Mouse (Mus musculus): ENCODE results near the gene Serpina9.
"Not testable (repeated sequence)": the region's sequence is repeated elsewhere in the genome, so short reads cannot be mapped to it uniquely, and the experiment has no call there.

The Serpina9 gene

GRCm38 (mm10) chr12:103992945-103993344 is 20.6 kb downstream of the Serpina9 start:
- in situ Hi-C loops (cut with MboI, MseI) = loop anchor here (5.0 kb wide), 1 partner anchor 419 kb away; no protein-coding TSS in a partner anchor

GRCm38 (mm10) chr12:103989857-103990256 is 23.7 kb downstream of the Serpina9 start, which contains the start of gene Serpina11:
Serpina11 (minus strand) TSS chr12:103989957.
- in situ Hi-C loops (cut with MboI, MseI) = loop anchor here (5.0 kb wide), 2 partner anchors 82 to 422 kb away; no protein-coding TSS in a partner anchor

- in situ Hi-C loops (cut with MboI, MseI) = loop anchor here (5.0 kb wide), 1 partner anchor 83 kb away; no protein-coding TSS in a partner anchor
Observed at GRCm38 (mm10) chr12:103989514-103989767, 24.1 kb downstream of the Serpina9 start.

- in situ Hi-C loops (cut with MboI, MseI) = loop anchor here (5.0 kb wide), 1 partner anchor 83 kb away; no protein-coding TSS in a partner anchor
Observed at GRCm38 (mm10) chr12:103988754-103989513, 24.6 kb downstream of the Serpina9 start.

- in situ Hi-C loops (cut with MboI, MseI) = loop anchor here (5.0 kb wide), 1 partner anchor 86 kb away; no protein-coding TSS in a partner anchor
Observed at GRCm38 (mm10) chr12:103985868-103986267, 27.7 kb downstream of the Serpina9 start.

- in situ Hi-C loops (cut with MboI, MseI) = loop anchor here (5.0 kb wide), 1 partner anchor 87 kb away; no protein-coding TSS in a partner anchor
Observed at GRCm38 (mm10) chr12:103984935-103985334, 28.6 kb downstream of the Serpina9 start.

GRCm38 (mm10) chr12:103981646-103982360 is 31.8 kb downstream of the Serpina9 start:
- in situ Hi-C loops (cut with MboI, MseI) = no loop called here

GRCm38 (mm10) chr12:103978294-103978693 is 35.3 kb downstream of the Serpina9 start:
- in situ Hi-C loops (cut with MboI, MseI) = no loop called here

GRCm38 (mm10) chr12:103977846-103978245 is 35.7 kb downstream of the Serpina9 start:
- in situ Hi-C loops (cut with MboI, MseI) = no loop called here

- in situ Hi-C loops (cut with MboI, MseI) = no loop called here
Observed at GRCm38 (mm10) chr12:103977060-103977459, 36.5 kb downstream of the Serpina9 start.

- in situ Hi-C loops (cut with MboI, MseI) = no loop called here
Observed at GRCm38 (mm10) chr12:103971080-103971479, 42.5 kb downstream of the Serpina9 start.

- in situ Hi-C loops (cut with MboI, MseI) = no loop called here
Observed at GRCm38 (mm10) chr12:103969577-103970116, 43.9 kb downstream of the Serpina9 start.

GRCm38 (mm10) chr12:103966761-103967160 is 46.8 kb downstream of the Serpina9 start:
- in situ Hi-C loops (cut with MboI, MseI) = no loop called here

GRCm38 (mm10) chr12:103963288-103963687 is 50.3 kb downstream of the Serpina9 start:
- in situ Hi-C loops (cut with MboI, MseI) = no loop called here

- in situ Hi-C loops (cut with MboI, MseI) = no loop called here
Observed at GRCm38 (mm10) chr12:103962860-103963259, 50.7 kb downstream of the Serpina9 start.

- in situ Hi-C loops (cut with MboI, MseI) = no loop called here
Observed at GRCm38 (mm10) chr12:103962337-103962736, 51.2 kb downstream of the Serpina9 start.

- in situ Hi-C loops (cut with MboI, MseI) = no loop called here
Observed at GRCm38 (mm10) chr12:103961716-103962115, 51.8 kb downstream of the Serpina9 start.

GRCm38 (mm10) chr12:103958798-103959197 is 54.8 kb downstream of the Serpina9 start, which contains the start of gene Serpina1e:
Serpina1e (minus strand) TSS chr12:103958975.
- in situ Hi-C loops (cut with MboI, MseI) = loop anchor here (5.0 kb wide), 1 partner anchor 51 kb away; no protein-coding TSS in a partner anchor

GRCm38 (mm10) chr12:103956555-103956954 is 57.0 kb downstream of the Serpina9 start:
- in situ Hi-C loops (cut with MboI, MseI) = loop anchor here (5.0 kb wide), 1 partner anchor 49 kb away; no protein-coding TSS in a partner anchor

- in situ Hi-C loops (cut with MboI, MseI) = not testable (repeated sequence)
Observed at GRCm38 (mm10) chr12:103952972-103953371, 60.6 kb downstream of the Serpina9 start.

GRCm38 (mm10) chr12:103946243-103946642 is 67.3 kb downstream of the Serpina9 start:
- in situ Hi-C loops (cut with MboI, MseI) = no loop called here
